ENCODE assay signal across 21 mouse cellular contexts in genomic region chr3:90408721-90409120, GRCm38 (mm10). TPM values are rescaled to one million over a fixed set of nuclear protein-coding genes. Genes with fewer than 3 reads are reported as not detected.
DNase-seq lines count a peak whose midpoint lies in the region; ATAC-seq and TF ChIP-seq lines count a peak whose summit lies in the region.
"Had no signal": no experiment of that assay in that cellular context is flagged by ENCODE, and none has a peak within 500 bp of the region (broad histone marks: within the 10 kb centered on the region; RNA-seq: fewer than 3 reads in every experiment).

No protein-coding gene starts in this region.

- no peaks in the 10 kb centered on the region for H3K9me3 ChIP-seq in forebrain, embryonic 10.5 days
- H3K9me3 ChIP-seq: embryonic facial prominence, embryonic 10.5 days; embryonic facial prominence, embryonic 12.5 days; forebrain, embryonic 12.5 days had no signal

- no peaks in the 10 kb centered on the region for H3K4me1 ChIP-seq in testis, adult 2 months (ENCODE audit: control insufficient read depth, insufficient read depth, low read length)
- no peaks in the 10 kb centered on the region for H3K4me1 ChIP-seq in forebrain, embryonic 10.5 days
- H3K4me1 ChIP-seq: embryonic facial prominence, embryonic 12.5 days; forebrain, embryonic 12.5 days had no signal

- no peak overlapping the region for H3K27ac ChIP-seq in testis, adult 2 months (ENCODE audit: control insufficient read depth, insufficient read depth, low read depth, low read length)
- no peak overlapping the region for H3K27ac ChIP-seq in forebrain, embryonic 10.5 days
- H3K27ac ChIP-seq: embryonic facial prominence, embryonic 10.5 days; embryonic facial prominence, embryonic 12.5 days; forebrain, embryonic 12.5 days had no signal

- H3K27me3 ChIP-seq in testis, adult 2 months (ENCODE audit: control insufficient read depth, insufficient read depth, low read length) = no peaks in the 10 kb centered on the region
- no peaks in the 10 kb centered on the region for H3K27me3 ChIP-seq in forebrain, embryonic 10.5 days (ENCODE audit: poor library complexity, severe bottlenecking)
- H3K27me3 ChIP-seq: embryonic facial prominence, embryonic 12.5 days; forebrain, embryonic 12.5 days had no signal

- WGBS in forebrain, embryonic 10.5 days = 94% methylated on average over 3 of the region's 3 CpGs

- H3K36me3 ChIP-seq in testis, adult 2 months (ENCODE audit: control insufficient read depth, insufficient read depth, low read length) = peaks cover 2% of the 10 kb centered on the region
- peaks cover 100% of the 10 kb centered on the region for H3K36me3 ChIP-seq in forebrain, embryonic 10.5 days (replicated peaks)

- peak overlapping the region; percentile 74; the same call in 1 of the 2 replicates for H3K4me3 ChIP-seq in testis, adult 2 months (ENCODE audit: control insufficient read depth, low read depth, low read length)
- no peak overlapping the region for H3K4me3 ChIP-seq in forebrain, embryonic 10.5 days
- H3K4me3 ChIP-seq: embryonic facial prominence, embryonic 10.5 days; embryonic facial prominence, embryonic 12.5 days; forebrain, embryonic 12.5 days had no signal

- DNase-seq in testis, postnatal 14 days (ENCODE audit: low spot score) = no peak
- no peak for DNase-seq in forebrain, embryonic 10.5 days (ENCODE audit: extremely low spot score, low spot score)
- no peak for DNase-seq in right cerebral cortex, postnatal 36 days (ENCODE audit: low spot score in 2 of 2)
- DNase-seq: adrenal gland, adult 2 months; adrenal gland, postnatal 10 days; adrenal gland, postnatal 25 days; cerebellum, adult 11 months; cerebellum, adult 18-20 months; cerebellum, adult 8-10 months; cerebellum, adult 9-11 months; cerebellum, postnatal 14 days; cerebellum, postnatal 36 days had no signal

- TF ChIP-seq POLR2A in testis, adult 2 months (IDR thresholded peaks at IDR 0.05; ENCODE audit: control insufficient read depth, low read depth, low read length) = no peak

- peak; percentile 60 for ATAC-seq in granulocyte monocyte progenitor cell, adult 5-6 weeks (replicated peaks; ENCODE audit: poor library complexity, severe bottlenecking)
- peak; percentile 48 for ATAC-seq in megakaryocyte progenitor cell, adult 5-6 weeks (replicated peaks; ENCODE audit: poor library complexity)
- ATAC-seq: forebrain, embryonic 14.5 days; forebrain, embryonic 16.5 days had no signal

- TF ChIP-seq CTCF in testis, adult 2 months (IDR thresholded peaks at IDR 0.05; ENCODE audit: control insufficient read depth, insufficient read depth, insufficient replicate concordance, low read depth, low read length) = no peak

RNA-seq across cellular contexts. Expression of gene Slc27a3, which starts 19.0 kb away (rescaled TPM):
- polyA plus RNA-seq in testis, adult 2 months (2012; rRNA removed) = 17.9 and 18.9 TPM in 2 replicates
- total RNA-seq in granulocyte monocyte progenitor cell, adult 5-6 weeks (2014; fragmentation: Nextera tagmentation) = 2.1 and 4.2 TPM in 2 replicates
- 0.88 and 0.99 TPM in 2 replicates for total RNA-seq in granulocyte monocyte progenitor cell, adult 5-6 weeks (2017)
- 0.17 and 0.32 TPM in 2 replicates for total RNA-seq in megakaryocyte progenitor cell, adult 5-6 weeks (2015)
- 0.27 and 0.83 TPM in 2 replicates for total RNA-seq in megakaryocyte progenitor cell, adult 5-6 weeks (2017)
- polyA plus RNA-seq in forebrain, embryonic 10.5 days (2016; fragmentation: Nextera tagmentation; extraction: Ambion mirVana) = 18.8 and 20.9 TPM in 2 replicates

RNA-seq across cellular contexts. Expression of gene Ints3, which starts 24.7 kb away (rescaled TPM):
- polyA plus RNA-seq in testis, adult 2 months (2012; rRNA removed) = 18.3 and 19.1 TPM in 2 replicates
- 29.3 and 47.1 TPM in 2 replicates for total RNA-seq in granulocyte monocyte progenitor cell, adult 5-6 weeks (2014; fragmentation: Nextera tagmentation)
- total RNA-seq in granulocyte monocyte progenitor cell, adult 5-6 weeks (2017) = 18.4 and 25.9 TPM in 2 replicates
- total RNA-seq in megakaryocyte progenitor cell, adult 5-6 weeks (2015) = 17.5 and 20.2 TPM in 2 replicates
- total RNA-seq in megakaryocyte progenitor cell, adult 5-6 weeks (2017) = 21.6 and 24.7 TPM in 2 replicates
- polyA plus RNA-seq in forebrain, embryonic 10.5 days (2016; fragmentation: Nextera tagmentation; extraction: Ambion mirVana) = 40.9 and 41.9 TPM in 2 replicates

RNA-seq across cellular contexts. Expression of gene Npr1, which starts 56.9 kb away (rescaled TPM):
- polyA plus RNA-seq in testis, adult 2 months (2012; rRNA removed) = 54.5 and 64.8 TPM in 2 replicates
- total RNA-seq in granulocyte monocyte progenitor cell, adult 5-6 weeks (2014; fragmentation: Nextera tagmentation) = 0.82 TPM in 1 of 2 replicates, not detected in the other
- not detected in 2 replicates for total RNA-seq in granulocyte monocyte progenitor cell, adult 5-6 weeks (2017)
- total RNA-seq in megakaryocyte progenitor cell, adult 5-6 weeks (2015) = not detected in 2 replicates
- total RNA-seq in megakaryocyte progenitor cell, adult 5-6 weeks (2017) = not detected in 2 replicates
- polyA plus RNA-seq in forebrain, embryonic 10.5 days (2016; fragmentation: Nextera tagmentation; extraction: Ambion mirVana) = 2.0 and 2.3 TPM in 2 replicates
- total RNA-seq: MEL had no signal
